Mouse (Mus musculus) lung, postnatal 10 days (tissue): ENCODE results near the gene Trabd2b.
A peak's percentile ranks its signal among the peaks of the same experiment; 100 is the strongest.

ENCODE experiments used
- DNase-seq: peaks from one replicate; pipeline ENCODE4 v3.0.0; 2021

Gene Trabd2b

DNA sequence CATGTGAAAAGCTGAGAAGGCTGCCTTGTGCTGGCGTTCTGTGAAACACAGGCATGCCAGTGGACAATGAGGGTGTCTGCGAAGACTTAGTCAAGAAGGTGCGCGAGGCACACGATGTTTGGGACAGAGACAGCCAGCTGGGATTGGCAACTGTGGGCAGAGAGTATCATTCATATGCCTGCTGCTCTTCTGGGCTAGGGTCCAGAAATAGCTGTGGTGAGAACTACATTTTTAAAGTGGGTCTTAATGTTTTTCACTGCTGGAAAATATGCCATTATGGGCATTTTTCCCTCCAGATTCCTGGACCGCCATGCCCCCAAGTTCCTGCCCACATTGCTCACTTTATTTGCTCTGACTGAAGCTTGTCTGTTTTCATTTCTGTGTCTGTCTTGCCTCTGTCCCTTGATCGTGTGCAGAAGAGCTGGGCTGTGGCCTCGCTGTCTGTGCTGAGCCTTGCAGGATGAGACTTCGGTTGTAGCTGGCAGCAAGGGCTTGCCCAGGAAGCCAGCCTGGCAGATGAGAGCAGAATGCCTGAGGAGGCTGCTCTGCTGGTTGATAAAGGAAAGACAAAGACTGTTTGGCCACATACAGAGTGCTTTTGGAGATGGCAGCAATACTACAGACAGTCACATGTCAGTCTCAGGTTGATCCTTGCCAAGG, 42.0 kb downstream of the Trabd2b start:
- DNase-seq, result no peak

DNA sequence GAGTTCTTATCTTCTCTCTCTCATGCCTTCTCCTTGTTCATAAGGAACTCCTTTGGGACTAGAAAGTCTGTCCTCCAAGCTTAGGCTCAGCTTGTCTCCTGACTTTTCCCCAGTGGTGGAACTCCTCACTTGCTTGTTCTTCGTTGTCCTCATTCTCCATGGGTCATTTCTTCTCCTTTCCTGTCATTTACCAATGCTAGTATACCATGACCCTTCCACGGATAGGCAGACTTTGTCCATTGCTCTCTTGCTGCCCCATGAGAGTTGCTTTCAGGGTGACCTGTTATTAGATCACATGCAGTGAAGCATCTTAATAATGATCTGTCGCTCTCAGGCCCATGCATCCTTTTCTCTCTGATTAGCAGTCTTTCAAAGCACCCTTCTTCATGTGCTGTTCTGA, 46.6 kb downstream of the Trabd2b start:
- DNase-seq, result no peak

DNA sequence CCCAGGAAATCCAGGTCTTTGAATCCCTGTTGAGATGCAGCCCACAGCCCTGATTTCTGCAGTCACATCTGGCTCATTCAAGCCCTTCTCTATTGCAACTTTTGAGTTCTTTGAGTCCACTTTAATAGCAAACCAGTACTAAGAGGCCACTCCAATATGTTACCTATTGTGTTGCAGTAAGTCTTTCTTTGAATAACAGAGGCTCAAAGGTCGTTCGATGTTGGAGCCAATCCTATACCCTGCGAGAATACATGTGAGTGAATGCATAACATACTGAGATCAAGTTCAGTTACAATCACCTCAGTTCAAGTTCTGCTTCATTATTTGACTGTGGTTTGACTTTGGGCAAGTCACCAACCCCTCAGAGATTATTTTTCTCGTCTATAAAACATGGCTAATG, 47.5 kb downstream of the Trabd2b start:
- no peak for DNase-seq

DNA sequence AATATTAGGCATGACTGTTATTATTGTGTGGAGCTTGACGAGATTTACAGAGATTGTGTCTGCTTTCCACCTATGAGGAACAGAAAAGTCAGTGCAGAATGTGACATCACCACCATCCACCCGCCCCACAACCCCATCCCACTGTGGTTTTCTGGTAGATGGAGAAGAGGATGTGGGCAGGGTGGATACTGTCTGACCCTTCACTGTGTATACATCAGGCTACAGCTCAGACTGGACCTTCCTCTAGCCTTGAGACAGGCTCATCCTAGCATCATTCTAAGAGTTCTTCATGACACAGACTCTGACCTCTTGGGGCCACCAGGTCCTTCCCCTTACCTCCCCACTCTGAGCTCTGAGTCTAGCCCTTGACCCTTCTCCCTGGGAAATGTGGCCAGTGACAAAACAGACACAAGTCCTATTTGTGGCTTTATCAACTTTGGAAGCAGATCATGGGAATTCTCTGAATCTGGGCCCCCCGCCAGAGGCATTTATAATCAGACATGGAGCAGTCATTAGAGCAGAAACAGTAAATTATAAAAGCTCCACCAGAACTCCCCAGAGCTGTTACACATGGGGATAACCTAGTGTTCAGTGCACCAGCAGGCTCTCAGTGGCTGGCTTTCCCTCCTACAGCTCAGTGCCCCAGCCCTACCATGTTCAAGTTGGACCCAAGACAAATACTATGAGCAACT, 48.1 kb downstream of the Trabd2b start:
- peak; percentile 72 for DNase-seq

DNA sequence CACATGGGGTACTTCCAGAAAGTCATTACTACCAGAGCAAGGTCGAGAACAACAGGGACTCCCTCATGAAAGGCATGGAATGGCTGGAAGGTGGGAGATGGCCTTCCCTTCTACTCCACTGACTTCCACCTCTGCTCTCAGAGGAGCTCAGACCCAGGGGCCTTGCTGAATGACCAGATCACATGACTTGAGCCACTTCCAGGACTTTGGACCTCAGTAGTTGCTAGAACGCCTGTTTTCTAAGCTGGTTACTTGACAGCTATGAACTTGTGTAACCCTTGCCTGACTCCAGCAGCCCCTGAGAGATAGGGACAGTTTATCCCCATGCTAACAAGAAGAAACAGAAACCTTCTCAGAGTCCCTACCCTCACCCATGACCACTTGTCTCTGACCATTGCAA, 50.6 kb downstream of the Trabd2b start:
- DNase-seq, result peak; percentile 37

DNA sequence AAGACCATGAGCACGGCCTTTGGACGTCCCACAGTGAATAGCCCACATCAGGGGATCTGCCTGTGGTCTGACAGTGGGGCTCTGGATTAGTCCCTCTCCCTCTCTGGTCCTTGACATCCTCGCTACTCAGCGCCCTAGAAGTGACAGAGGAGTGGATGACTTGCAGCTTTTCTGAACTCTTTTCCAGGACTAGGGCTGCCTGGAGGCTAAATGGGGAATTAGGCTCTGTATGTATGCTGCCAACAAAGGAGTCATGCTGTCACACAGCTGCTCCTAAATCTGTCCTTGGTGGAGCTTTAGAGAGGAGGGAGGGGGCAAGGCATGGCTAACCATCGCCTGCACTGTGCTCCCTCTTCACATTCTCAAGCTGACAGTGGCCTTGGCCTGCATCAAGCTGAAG, 53.1 kb downstream of the Trabd2b start:
- peak; percentile 41 for DNase-seq

DNA sequence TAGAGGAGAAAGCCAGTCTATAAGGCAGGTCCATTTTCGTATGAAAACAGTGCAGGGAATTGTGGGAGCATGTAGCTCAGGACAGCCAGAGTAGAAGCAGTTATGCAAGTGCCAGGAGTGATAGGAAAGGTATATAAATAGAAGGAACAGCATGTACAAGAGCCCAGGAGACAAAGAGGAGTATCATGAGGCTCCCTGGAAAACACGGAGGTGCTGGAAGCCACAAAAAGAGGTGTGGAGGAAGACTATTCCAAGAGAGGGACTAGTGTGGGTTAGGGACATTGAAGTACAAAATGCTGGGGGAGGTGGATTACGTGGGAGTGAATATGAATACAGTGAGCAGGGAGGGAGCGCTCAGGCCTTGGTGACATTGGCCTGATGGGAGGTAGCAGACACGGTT, 53.9 kb downstream of the Trabd2b start:
- no peak for DNase-seq

DNA sequence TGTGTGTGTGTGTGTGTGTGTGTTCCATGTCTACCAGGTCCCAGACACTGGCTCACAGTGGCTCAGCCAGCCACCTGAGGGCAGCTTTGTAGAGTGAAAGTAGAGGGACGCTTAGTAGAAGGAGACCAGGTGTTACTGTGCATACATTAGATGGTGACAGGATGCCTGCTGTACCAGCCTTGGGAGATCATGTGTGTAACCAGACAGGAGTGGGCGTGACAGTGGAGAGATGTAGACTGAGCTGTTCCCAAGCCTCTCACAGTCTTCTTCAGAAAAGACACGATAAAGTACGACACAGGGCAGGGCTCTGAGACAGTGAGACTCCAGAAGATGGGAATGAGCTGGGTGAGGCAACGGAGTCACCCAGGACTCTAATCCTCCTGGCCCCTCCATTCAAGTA, 54.6 kb downstream of the Trabd2b start:
- DNase-seq, result no peak

DNA sequence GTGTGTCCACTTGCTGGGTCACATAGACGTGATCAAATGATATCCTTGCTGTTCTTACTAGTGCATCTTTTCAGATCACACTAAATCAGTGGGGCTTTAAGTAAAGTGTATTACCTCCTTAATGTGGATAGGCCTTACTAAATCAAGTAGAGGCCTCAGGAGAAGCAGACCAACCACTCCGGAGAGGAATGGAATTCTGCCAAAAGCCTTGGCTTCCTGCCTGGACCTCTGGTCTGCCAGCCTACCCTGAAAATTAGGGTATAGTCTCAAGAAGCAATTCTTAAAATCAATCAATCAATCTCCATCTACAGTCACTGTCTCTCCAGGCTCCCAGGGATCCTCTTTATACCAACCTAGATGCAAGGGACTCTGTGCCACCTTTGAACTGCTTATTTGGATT, 59.1 kb downstream of the Trabd2b start:
- DNase-seq, result no peak

DNA sequence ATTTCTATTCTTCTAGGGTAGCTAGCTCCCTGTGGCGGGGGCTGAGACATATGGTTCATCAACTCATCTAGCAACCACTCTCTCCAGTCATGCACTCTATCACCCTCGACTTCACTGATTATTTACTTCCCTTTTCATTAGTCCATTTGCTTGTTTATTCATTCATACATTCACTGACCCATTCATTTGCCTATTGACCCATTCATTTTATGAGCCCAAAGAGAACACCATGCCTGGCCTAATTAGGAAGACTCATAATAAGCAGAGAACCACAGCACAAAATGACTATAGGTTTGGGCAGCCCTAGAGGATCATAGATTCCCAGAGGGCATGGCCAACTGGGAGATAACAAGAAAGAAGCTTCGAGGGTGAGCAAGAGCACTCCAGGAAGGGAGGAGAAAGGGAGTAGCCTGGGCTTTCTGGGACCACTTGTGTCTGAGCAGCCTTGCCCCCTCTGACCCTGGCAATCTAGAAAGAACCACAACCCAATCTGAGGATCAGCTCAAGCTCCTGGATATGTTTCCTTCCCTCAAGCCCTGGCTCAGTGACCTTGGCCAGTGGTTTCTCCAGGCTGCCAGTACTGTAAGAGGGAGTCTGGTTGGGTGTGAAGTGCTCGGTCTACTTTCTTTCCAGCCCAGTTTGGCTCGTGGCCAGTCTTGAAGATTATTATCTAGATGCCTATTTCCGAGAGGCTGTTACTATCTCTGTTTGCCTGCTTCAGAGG, 61.0 kb downstream of the Trabd2b start:
- DNase-seq, result peak; percentile 42

DNA sequence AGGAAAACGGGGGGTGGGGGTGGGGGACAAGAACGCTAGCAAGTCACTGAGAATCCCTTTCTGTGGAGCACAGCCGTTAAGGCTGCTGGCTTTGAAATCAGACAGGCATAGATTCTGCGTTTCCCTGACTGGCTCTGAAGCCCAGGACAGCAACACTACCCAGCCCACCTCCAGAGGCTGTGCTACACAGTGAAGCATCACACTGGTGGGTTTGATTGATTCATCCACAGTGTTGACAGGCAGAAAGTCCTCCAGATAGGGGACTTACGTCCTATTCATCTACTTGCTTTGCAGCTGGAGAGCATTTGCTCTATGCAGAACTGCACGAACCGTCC, 61.5 kb downstream of the Trabd2b start:
- DNase-seq, result no peak

DNA sequence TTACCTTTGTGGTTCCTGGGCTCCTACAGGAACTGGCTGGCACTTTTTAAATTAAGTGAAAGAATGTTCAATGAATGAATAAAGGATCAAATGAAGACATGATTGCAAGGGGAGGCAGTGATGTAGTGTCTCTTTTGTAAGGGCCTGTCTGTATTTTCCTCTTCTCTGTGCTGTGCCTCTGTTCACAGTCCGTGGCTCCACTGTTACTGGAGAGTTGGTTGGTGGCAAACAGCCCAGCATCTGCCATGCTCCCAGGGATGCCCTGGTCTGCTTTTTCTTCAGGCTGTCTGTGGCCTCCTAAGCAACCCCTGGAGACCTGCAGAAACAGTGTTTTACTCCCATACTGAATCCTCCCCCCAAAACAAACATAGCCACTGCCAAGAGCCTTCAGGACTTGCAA, 63.4 kb downstream of the Trabd2b start:
- DNase-seq, result no peak

DNA sequence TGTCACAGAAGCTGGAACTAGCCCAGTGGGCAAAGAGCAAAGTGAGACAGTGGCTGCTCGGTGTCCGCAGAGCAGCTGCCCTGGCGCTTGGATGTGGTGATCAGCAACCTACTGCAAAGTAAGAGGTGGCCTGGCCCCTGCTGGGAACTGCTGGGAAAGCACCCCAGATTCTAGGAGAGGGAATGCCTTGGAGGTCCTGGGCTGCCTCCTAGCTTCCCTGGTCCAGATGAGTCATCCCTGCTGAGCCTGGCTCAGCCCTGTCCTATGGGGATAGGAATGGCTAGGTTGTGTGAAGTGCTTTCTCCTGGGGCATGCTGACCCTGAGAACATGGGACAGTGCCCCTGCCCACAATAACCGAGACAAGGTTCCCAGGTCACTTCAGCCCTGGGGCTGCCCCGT, 65.6 kb downstream of the Trabd2b start:
- peak; percentile 87 for DNase-seq

DNA sequence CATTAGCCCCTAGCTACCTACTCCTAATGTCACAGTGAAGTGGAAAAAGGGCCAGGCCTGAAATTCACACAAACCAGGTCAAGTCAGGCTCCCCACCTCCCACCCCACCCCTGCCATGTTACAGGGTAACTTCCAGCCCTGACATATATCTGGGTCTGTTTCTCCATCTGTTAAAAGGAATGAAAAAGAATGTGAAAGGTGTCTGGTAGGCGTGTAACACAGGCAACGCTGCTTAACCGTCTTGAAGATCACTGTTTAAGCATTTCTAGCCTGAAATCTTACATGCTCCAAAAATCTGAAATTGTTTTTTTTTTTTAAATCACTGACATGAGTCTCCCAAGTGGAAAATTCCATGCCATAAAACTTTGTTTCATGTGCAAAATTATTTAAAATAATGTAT, 69.8 kb downstream of the Trabd2b start:
- DNase-seq, result no peak

DNA sequence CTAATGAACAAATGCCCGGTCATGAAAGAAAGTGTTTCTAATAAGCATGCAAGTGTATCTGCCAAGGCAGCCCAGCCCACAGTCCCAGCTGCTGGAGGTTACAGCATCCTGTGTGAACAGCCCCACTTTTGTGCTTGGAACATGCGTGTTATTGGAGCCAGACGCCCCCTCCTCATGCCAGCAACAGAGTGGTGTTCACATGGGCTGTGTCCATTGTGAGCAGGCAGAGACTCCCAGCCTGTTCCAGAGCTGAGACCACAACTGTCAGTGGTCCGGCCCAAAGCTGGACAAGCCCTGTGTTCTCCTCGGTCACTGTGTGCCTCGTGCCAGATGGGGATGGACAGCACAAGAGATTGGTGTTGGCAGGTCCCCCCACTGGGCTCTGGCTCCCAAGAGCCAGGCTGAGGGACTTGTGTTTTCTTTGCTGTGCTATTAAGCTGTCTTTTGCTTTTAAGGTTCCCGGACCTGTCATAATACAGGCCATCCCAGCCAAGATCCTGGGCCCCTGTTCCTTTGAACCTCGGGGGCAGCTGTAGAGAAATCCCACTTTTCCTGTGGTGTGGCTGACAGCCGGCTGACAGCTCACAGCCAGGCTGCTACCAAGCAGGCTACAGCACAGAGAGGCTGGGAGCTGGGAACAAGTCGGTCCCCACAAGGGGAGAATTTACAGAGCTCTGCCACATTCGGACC, 70.7 kb downstream of the Trabd2b start:
- DNase-seq, result peak; percentile 62

DNA sequence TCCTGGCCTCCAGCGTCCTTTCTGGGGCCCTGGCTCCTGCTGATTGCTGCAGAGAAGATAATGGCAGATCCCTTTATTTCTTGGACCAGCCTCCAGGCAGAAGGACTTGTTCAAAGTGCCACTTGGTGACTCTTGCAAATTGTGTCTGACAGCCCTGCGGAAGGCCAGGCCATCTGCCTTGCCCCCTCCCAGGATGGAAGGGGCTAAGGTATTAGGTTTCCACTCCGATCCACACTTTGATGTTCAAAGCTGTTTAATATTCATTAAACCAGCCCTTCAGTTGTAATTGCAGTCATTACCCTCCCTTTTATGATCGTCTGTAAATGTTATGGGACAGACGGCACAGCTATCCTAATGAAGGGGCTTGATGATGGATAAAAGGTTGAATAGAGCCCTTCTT, 75.0 kb downstream of the Trabd2b start:
- no peak for DNase-seq

DNA sequence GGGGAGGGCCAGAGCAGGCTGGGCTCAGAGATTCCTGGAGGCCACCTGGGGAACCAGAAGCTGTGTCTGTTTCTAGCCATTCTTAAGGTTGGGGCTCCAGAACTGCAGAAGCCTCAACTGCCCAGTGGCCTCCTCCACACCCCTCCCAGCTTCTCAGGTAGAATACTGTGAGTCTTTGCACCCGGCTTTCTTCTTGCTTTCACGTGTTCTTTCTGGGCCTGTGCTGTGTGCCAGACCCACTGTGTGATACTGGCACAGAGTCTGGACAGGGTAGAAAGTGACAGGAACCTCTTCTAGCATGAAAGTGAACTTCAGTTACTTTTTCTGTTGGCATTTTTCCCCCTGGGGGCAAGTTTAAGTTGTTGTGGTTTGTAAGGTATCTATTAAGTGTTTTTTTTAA, 77.6 kb downstream of the Trabd2b start:
- DNase-seq, result no peak

DNA sequence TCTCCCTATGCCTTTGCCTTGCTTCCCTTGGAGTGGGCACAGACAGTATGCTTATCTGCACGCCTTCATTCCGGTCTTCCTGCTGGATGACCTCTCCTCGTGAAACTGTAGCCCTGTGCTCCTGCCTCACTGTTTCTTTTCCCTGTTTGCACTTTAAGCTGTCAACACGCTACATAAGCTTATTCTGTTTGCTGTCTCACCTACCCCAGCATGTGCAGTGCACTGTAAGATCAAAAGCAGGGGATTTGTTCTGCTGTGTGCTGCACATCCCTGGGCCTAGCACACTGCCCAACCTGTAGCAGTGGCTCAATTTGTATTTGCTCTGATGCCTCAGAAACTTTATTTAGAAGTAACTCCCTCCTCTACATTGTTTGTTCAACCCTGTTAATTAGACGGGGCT, 79.5 kb downstream of the Trabd2b start:
- DNase-seq, result no peak

DNA sequence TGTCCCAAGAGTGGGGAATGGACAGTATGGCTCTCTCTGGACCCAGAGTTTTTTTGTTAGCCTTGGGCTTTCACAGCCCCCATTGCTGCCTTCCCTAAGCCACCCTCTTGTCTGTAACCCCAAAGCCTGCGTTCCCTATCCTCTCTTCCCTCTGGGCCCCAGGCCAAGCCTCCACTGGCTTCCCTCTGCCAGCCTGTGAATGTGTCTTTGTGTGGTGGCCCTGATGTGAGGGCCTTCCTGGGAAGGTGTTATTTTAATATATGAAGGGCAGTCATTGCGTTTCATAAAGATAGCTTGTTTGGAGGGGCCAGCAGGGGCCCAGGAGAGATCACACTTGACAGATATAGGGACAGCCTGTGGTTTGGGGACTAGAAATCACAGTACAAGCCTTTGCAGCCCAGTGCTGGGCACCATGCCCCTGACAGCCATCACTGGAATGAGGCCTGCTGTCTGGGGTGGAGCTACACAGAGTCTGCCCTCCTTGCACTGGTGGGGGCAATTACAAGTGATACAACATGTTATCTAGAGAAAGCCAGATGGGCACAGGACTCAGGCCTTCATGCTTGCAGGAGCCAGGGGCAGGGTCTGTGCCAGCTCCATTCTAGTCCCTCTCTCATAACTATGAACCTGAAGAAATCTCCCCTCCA, 80.5 kb downstream of the Trabd2b start:
- no peak for DNase-seq

DNA sequence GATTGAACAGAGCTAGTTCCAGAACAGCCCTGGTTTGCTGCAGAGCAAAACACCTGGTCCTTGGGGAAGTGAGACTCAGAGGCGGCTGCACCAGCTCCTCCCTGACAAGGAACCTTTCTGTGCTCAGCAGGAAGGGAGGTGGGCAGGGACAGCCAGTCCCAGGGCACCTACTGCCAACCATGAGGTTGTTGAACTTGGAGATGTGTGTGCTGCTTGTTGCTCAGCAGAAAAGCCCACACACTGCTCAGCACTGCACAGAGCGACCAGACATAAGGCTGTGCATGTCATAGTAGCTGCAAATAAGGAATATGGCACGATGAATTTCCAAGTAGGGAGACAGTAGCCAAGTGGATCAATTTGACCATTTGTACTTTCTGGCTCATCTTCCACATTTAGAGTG, 81.2 kb downstream of the Trabd2b start:
- DNase-seq, result no peak

DNA sequence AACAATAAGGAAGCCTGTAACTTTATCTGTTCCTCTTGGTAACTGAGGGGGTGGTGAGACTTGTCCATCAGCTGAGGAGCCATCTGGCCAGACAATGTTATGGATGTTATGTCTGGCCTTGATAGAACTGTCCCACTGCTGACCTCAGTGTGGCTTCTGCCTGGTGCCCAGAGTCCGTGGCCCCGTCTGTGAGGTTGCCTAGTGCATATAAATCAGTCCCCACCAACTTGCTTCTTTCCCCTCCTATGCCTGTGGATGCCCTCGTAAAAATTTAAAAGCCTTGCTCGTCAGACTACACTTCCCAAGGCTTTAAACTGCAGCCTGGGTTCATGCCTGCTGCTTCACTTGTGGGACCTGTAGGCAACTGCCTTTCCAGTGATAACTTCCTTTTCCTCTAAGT, 85.6 kb downstream of the Trabd2b start:
- no peak for DNase-seq

DNA sequence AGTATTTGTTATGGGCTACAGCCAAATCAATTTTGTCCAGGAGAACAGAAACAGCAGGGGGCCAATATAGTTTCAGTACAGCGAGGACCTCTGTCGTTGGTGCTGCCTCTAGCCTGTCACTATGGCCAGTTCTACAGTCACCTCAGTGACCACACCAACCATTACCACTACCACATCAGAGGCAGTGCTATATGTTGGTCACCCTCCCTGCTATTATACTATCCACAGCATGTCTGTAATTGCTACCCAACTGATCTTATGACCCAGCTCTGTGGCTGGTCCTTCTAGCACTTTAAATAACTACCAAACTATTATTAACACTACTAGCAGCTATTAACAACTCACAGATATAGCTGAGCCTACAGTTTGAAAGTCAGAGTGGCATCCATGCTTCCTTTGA, 87.5 kb downstream of the Trabd2b start:
- DNase-seq, result no peak

DNA sequence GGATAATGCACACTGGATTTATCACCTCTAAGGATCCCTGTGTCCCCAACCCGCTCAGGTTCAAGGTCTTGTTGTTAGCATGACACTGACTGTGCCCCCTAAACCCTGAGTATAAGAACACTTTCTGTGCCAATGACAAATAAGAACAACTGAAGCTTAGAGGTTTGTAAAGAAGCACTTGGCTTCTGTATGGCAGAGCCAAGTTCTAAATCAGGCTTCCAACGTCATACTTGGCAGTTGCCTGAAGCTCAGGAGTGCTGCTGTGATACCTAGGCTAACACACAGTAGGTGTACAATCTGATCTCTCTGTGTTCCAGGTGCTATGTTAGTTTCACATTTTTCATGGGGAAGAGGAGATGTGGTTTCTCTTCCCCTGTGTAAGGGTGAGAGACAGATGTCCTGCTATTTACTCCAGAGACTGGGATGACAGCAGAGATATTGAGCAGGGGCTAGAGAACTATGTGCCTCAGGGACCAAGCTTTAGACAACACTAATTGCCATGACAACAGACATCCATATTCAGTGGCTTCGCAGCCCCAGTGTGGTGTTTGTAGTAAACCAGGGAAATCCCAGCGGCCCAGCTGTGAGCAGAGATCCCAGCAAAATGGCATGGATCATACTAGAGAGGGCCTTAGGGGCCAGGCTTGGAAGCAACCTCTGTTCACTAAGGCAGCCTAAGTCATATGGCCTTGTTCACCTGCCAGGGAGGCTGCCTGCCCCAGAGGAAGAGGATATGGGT, 89.3 kb downstream of the Trabd2b start:
- DNase-seq, result no peak
